Comparison of ENCODE assay signal across 12 mouse cellular contexts in genomic region chr7:116198902-116199301, GRCm38 (mm10).
DNase-seq lines count a peak whose midpoint lies in the region; ATAC-seq and TF ChIP-seq lines count a peak whose summit lies in the region.
"Had no signal": no experiment of that assay in that cellular context is flagged by ENCODE, and none has a peak within 500 bp of the region (broad histone marks: within the 10 kb centered on the region; RNA-seq: fewer than 3 reads in every experiment).

No protein-coding gene starts in this region.

- H3K36me3 ChIP-seq in heart, postnatal 0 days (replicated peaks; ENCODE audit: control insufficient read depth, insufficient read depth, low read length): no peaks in the 10 kb centered on the region
- no peaks in the 10 kb centered on the region for H3K36me3 ChIP-seq in lung, embryonic 16.5 days (ENCODE audit: control insufficient read depth, insufficient read depth, low read length)
- H3K36me3 ChIP-seq in stomach, embryonic 15.5 days: no peaks in the 10 kb centered on the region
- H3K36me3 ChIP-seq: G1E; hindbrain, embryonic 15.5 days had no signal

- no peaks in the 10 kb centered on the region for H3K9me3 ChIP-seq in heart, postnatal 0 days (replicated peaks; ENCODE audit: control insufficient read depth, low read length)
- no peaks in the 10 kb centered on the region for H3K9me3 ChIP-seq in lung, embryonic 16.5 days (ENCODE audit: control insufficient read depth, low read length)
- H3K9me3 ChIP-seq in stomach, embryonic 15.5 days: no peaks in the 10 kb centered on the region
- H3K9me3 ChIP-seq: G1E; hindbrain, embryonic 15.5 days; megakaryocyte, embryonic 14.5 days had no signal

- H3K4me2 ChIP-seq in heart, postnatal 0 days (ENCODE audit: low read depth, low read length): peak overlapping the region; percentile 8; the same call in 1 of the 2 replicates
- no peak overlapping the region for H3K4me2 ChIP-seq in lung, embryonic 16.5 days (ENCODE audit: low read depth, low read length)
- no peak overlapping the region for H3K4me2 ChIP-seq in stomach, embryonic 15.5 days
- H3K4me2 ChIP-seq: hindbrain, embryonic 15.5 days had no signal

- ATAC-seq in heart, postnatal 0 days (ENCODE audit: insufficient read depth, low read depth): peak; percentile 42; the same call in 1 of the 2 replicates
- ATAC-seq in lung, embryonic 16.5 days (ENCODE audit: low read depth): no peak
- ATAC-seq in stomach, embryonic 15.5 days (ENCODE audit: insufficient read depth, low FRiP score, low read depth): no peak

- WGBS in heart, postnatal 0 days: 11% methylated on average over 2 of the region's 2 CpGs
- WGBS in lung, embryonic 16.5 days: 24% methylated on average over 2 of the region's 2 CpGs
- WGBS in stomach, embryonic 15.5 days: 24% methylated on average over 2 of the region's 2 CpGs

- H3K27ac ChIP-seq in heart, postnatal 0 days (ENCODE audit: low read depth): peak overlapping the region; percentile 65
- H3K27ac ChIP-seq in lung, embryonic 16.5 days (ENCODE audit: low read length): 0 out of 2 replicates have a peak overlapping the region, but pooled peaks have one; percentile 11
- H3K27ac ChIP-seq in brown adipose tissue, adult 24 weeks (replicated peaks; ENCODE audit: low read depth, low read length): 0 out of 2 replicates have a peak overlapping the region, but pooled peaks have one; percentile 1
- peak overlapping the region; percentile 60; the same call in 1 of the 2 replicates for H3K27ac ChIP-seq in stomach, embryonic 15.5 days
- H3K27ac ChIP-seq: hindbrain, embryonic 15.5 days had no signal

- H3K27me3 ChIP-seq in heart, postnatal 0 days (ENCODE audit: control insufficient read depth, insufficient read depth, low read length): no peaks in the 10 kb centered on the region
- no peaks in the 10 kb centered on the region for H3K27me3 ChIP-seq in lung, embryonic 16.5 days (ENCODE audit: control insufficient read depth, insufficient read depth, low read depth, low read length)
- H3K27me3 ChIP-seq in stomach, embryonic 15.5 days (replicated peaks): no peaks in the 10 kb centered on the region
- H3K27me3 ChIP-seq: hindbrain, embryonic 15.5 days had no signal

- DNase-seq in heart, postnatal 0 days (ENCODE audit: low spot score): no peak
- DNase-seq in heart, postnatal 4 days: no peak
- DNase-seq in lung, postnatal 36 days: no peak
- DNase-seq in urinary bladder, postnatal 36 days (ENCODE audit: low spot score in 2 of 2): no peak
- DNase-seq: spleen, adult 18-20 months had no signal

- H3K4me3 ChIP-seq in heart, postnatal 0 days (ENCODE audit: low read depth, low read length): no peak overlapping the region
- H3K4me3 ChIP-seq in lung, embryonic 16.5 days (ENCODE audit: low read length): no peak overlapping the region
- H3K4me3 ChIP-seq in brown adipose tissue, adult 24 weeks (ENCODE audit: insufficient read depth, low read depth, low read length): no peak overlapping the region
- H3K4me3 ChIP-seq in stomach, embryonic 15.5 days (replicated peaks): no peak overlapping the region
- H3K4me3 ChIP-seq: hindbrain, embryonic 15.5 days; megakaryocyte, embryonic 14.5 days; myocyte had no signal

- TF ChIP-seq EP300 in heart, postnatal 0 days (IDR thresholded peaks at IDR 0.05; ENCODE audit: low read depth): no peak

- peaks cover 68% of the 10 kb centered on the region for H3K4me1 ChIP-seq in heart, postnatal 0 days (ENCODE audit: control insufficient read depth, insufficient read depth)
- H3K4me1 ChIP-seq in lung, embryonic 16.5 days (replicated peaks; ENCODE audit: control insufficient read depth, insufficient read depth, low read length): peaks cover 33% of the 10 kb centered on the region
- peaks cover 11% of the 10 kb centered on the region for H3K4me1 ChIP-seq in brown adipose tissue, adult 24 weeks (ENCODE audit: control insufficient read depth, insufficient read depth, insufficient read length, low read length)
- peaks cover 10% of the 10 kb centered on the region; the same call in 1 of the 2 replicates for H3K4me1 ChIP-seq in stomach, embryonic 15.5 days

- TF ChIP-seq CTCF in heart, postnatal 0 days (IDR thresholded peaks at IDR 0.05; ENCODE audit: low read depth): peak; percentile 33; the same call in 1 of the 2 replicates

- no peak overlapping the region for H3K9ac ChIP-seq in heart, postnatal 0 days (replicated peaks; ENCODE audit: low read depth, low read length)
- no peak overlapping the region for H3K9ac ChIP-seq in lung, embryonic 16.5 days (ENCODE audit: low read length)
- no peak overlapping the region for H3K9ac ChIP-seq in stomach, embryonic 15.5 days
- H3K9ac ChIP-seq: hindbrain, embryonic 15.5 days had no signal

Comparison
In these comparisons a context has a peak if more than half of its experiments do, and no peak if none do; other contexts are left out.
1. H3K27ac ChIP-seq: peak in every context shown above with its lines; median percentile 65 in heart, postnatal 0 days; 60 in stomach, embryonic 15.5 days; 11 in lung, embryonic 16.5 days; 1 in brown adipose tissue, adult 24 weeks.